Mouse (Mus musculus) gastrocnemius, postnatal 4 days (tissue): ENCODE measurements at regions not wholly inside any gene's neighbourhood (a gene's known extent, or its start where the extent isn't known, plus 50 kb on each side); places are given as distances from the start of the nearest gene placed in this dataset.

Source experiments
- DNase-seq, 2 experiments: peaks; one replicate each; pipeline ENCODE4 v3.0.0; 2021 to 2022; ENCODE audit warnings: low spot score in 2 of 2, mixed read lengths in 2 of 2

DNA sequence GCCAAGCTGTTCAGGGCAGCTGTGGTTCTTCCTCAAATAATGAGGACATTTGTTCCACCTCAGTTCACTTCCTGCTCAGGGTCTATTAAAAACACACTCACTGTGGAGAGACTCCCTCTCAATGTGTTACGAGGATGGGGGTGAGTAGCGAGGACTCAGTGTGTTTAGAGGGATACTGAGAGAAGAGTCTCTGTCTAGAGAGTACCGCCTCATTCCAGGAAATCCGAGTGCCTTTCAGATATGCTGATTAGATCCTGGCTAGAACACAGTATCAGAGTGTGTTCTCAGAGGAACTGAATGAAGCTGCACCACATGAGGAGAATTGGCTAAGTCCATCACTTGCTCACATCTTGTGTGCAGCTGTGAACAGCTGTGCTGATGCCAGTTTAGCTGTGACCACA is 197.0 kb upstream of the Adamts9 start:
- DNase-seq, result peak in 1 of 2 experiments; percentile 18

DNA sequence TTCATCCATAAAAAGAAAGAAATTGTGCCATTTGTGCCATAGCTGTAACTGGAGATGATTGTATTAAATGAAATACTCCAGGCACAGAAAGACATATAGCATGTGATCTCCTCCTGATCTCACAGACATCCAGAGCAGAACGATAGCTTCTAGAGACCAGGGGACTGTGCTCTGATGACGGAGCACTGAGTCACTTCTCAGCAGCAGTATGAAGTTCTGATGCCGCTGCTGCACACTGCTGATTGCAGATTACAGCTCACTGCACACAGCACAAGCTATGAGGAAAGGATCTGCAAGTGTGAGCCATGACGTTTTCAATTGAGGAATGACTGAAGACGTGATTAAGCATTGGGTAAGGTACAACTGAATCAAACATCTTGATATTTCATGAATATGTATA is 190.6 kb upstream of the Adamts9 start:
- no peak for DNase-seq

DNA sequence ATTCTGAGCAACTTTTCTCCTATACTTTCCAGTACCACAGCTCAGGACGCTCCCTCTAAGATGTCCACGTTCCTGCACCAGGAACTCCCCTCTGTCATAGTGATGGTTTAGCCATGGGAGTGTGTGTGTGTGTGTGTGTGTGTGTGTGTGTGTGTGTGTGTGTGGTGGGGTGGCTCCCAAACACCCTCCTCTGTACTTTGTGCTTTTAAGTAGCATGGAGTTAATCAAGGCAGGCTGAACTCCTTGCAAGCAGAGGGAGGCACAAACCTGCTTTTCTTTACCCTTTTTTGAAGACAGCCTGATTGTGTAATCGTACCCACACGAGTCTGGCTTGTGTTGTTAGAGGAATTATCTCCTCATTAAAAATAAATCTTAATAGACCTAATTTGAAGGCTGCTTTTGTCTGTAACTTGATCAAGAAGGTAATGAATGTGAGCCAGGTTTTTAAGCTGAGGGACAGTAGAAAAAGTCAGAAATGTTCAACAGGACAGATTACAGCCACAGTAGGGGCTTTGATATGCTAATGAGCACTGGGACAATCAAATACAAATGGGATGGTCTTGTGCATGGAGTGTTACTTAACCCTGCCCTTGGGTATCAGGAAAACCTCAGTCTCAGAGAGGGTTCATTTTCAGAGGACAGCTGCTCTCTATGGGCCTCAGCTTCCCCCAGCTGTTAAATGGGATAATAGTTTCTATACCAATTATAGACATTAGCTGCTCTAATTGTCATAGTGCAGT is 187.8 kb upstream of the Adamts9 start:
- DNase-seq, result no peak

DNA sequence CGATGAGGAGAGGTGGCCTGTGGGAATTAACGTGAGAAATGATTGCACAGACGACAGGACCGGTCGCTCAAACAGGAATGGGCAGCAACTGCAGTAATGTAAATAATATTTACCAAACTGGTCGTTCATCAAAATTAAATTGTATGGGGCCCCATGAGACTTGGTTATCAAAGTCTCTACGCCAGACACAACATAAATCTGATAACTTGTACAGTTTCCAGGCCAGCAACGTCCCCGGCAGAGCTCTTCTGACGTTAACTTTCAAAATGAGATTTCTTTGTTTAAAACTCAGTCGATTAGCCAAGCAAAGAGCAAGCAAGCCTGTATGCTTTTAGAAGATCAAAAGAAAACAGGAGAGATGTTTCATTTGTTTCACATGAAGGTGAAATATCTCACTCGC is 176.2 kb upstream of the Adamts9 start:
- DNase-seq, result no peak

DNA sequence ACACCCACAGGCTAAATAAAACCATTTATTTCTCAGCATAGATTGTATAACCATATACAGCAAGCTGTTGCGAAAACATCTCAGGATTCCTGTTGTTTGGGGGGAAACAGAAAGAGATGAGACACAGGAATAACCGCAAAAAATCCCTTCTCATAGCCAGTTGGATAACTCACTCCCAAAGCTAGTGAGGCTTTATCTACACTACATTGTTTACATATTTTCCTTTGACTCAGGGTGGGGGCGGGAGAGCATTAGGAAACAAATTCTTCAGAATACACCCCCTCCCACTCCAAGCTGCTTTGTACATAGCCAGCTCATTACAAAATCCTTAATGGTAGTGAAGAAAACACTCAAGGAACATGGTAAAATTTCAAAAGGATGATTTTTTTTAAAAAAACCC is 170.1 kb upstream of the Adamts9 start:
- DNase-seq, result no peak

DNA sequence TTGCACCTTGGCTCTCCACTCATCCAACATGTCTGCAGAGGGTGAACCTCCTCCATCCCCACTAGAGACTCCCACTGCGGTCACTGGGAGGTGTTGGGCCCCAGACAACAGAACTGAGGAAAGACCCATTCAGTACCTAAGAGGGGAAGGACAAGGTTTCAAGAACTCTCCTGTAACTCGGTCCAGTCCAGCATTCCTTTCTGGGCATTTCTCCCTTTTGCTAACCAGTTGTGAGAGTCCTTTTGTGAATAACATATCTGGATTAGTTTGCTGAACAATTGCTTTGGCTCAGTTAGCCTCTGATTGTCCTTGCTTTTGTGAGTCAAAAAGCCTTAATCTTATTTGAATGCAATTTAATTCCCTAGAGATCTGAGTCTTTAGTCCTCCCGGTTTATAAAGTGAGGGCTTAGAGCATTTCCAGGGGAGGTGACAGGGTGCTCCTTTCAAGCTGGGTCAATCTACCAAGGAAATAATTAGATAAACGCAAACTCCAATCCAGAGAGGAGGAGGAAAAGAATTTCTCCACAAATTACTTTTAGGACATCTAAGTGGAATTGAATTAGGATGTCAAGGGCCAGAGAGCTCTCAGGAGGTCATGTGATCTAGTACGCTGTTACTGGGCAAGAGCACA is 151.6 kb upstream of the Adamts9 start:
- no peak for DNase-seq

- DNase-seq, result no peak
Measured at GRCm38 (mm10) chr6:93093770-93094169, 150.5 kb upstream of the Adamts9 start.

- no peak for DNase-seq
Measured at GRCm38 (mm10) chr6:93087329-93087728, 144.0 kb upstream of the Adamts9 start.

- DNase-seq, result no peak
Measured at GRCm38 (mm10) chr6:93084286-93084685, 141.0 kb upstream of the Adamts9 start.

- no peak for DNase-seq
Measured at GRCm38 (mm10) chr6:93083716-93084115, 140.4 kb upstream of the Adamts9 start.

- DNase-seq, result no peak
Measured at GRCm38 (mm10) chr6:93082205-93082604, 138.9 kb upstream of the Adamts9 start.

GRCm38 (mm10) chr6:93076681-93077080 is 133.4 kb upstream of the Adamts9 start:
- DNase-seq, result no peak

- no peak for DNase-seq
Measured at GRCm38 (mm10) chr6:93075867-93076266, 132.6 kb upstream of the Adamts9 start.

DNA sequence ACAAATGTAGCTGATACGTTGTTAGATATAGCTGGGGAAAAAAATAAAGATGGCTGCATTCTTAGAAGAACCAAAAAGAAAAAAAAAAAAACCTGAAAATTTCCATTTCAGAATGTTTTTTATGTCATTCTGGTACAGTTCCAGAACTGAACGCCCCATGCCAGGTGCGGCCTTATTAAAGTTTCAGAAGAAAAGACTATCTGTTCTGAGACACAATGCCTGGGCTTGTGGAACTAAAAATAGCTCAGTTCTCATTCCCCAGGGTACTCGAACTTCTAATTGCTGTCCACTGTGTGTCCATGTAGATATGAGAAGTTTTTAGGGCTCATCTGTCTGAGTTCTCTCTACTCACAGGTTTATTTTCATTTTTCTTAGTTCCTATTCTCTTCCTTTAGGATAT is 131.7 kb upstream of the Adamts9 start:
- no peak for DNase-seq

DNA sequence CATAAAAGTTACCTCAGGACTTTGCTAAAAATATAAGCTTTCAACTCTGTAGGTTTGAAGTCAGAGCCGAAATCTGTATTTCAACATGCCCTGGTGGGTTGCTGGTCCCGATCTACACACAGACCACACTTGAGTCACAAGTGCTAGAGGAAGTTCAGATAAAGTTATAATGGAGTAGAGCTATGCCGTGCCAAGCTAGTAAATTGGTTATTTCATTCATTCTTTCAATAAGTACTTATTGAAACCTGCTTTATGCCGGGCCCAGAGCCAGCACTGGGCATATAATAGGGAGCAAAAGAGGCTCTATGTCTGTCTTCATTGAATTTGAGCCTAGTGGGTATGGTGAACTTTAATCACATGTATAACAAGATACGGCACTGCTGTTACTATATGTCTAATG is 127.6 kb upstream of the Adamts9 start:
- DNase-seq, result no peak

- DNase-seq, result no peak
Measured at GRCm38 (mm10) chr6:93067808-93068207, 124.5 kb upstream of the Adamts9 start.

DNA sequence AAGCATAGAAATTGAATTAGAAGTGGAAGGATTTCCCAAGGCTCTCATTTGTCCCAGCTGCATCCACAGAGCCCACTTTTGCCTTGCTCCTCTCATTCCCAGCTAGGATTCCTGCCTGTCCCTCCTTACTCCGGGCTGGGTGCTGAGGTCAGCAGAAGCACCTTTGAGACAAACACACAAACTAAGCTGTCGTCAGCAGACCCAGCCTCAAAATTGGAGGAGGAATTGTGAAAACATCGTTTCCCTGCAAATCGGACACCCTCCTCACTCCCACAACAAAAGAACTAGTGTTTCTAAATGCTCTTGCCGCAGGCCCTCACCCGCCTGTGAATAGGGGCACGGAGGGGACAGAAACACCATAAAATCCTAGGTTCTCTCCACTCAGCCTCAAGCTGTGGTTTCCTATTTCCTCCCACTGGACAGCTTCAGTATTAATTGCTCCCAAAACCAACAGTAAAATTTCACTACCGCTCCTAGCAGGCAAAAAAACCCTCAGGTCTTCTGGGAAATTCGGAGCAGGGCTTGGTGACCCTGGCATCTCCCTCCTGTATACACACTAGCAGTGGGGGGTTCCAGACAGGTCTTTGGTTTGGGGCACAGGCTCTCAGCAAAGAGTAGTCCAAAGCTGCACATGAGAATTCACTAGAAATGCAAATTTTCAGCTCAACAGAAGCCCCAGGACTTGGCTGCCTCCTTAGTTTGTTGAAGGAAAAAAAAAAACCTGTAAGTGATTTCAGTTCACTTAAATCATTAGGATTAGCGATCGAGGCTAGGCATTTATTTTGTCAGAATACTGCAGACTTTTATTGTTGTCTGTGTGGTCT is 123.5 kb upstream of the Adamts9 start:
- DNase-seq, result no peak

DNA sequence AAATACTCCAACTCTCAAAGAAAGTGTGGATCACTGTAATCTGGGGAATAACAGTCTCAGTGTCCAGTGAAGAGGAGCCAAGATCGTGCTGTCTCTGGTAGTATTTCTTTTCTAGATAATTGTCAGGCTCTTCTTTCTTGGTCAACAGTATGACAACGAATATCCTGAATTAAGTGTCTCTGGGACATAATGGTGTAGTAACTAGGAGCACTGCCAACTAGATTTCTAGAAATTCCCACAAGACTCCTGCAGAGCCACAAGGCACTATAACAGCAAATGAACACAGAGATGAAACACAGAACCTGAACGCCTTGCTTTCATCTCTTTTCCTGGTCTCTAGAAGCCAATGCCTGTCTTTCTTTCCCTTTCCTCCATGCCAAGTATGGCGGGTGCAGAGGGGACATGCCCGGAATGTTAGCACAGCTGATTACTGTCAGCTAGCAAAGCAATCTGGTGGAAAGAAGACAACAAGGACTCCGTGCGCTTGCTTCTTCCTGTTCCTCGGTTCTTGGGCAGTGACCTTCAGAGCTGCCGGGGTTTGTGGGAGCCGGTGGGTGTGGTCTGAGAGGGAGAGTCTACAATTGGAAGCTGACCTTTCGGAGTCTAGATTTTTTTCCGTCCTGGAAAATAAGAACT is 122.7 kb upstream of the Adamts9 start:
- DNase-seq, result peak; percentile 18 to 50

- peak in 1 of 2 experiments; percentile 25 for DNase-seq
Measured at GRCm38 (mm10) chr6:93065366-93065765, 122.1 kb upstream of the Adamts9 start.

GRCm38 (mm10) chr6:93064366-93064765 is 121.1 kb upstream of the Adamts9 start:
- DNase-seq, result no peak

DNA sequence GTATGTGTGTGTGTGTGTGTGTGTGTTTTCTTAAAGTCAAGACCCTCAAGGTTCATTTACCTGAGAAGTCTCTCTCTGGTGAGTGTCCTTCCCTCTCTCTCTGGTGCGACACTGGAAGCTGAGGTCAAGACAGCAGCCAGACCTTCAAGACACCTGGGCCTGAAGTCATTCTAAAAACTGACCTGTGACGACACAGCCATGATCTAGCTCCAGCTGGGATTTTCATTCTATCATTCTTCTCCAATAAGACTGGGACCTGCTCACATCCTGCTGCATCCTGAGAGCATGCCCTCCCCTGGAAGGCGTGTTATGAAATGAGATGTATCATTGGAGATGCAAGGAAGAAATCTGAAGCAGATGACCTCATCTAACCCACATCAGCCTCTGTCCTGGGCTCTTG is 118.4 kb upstream of the Adamts9 start:
- no peak for DNase-seq

DNA sequence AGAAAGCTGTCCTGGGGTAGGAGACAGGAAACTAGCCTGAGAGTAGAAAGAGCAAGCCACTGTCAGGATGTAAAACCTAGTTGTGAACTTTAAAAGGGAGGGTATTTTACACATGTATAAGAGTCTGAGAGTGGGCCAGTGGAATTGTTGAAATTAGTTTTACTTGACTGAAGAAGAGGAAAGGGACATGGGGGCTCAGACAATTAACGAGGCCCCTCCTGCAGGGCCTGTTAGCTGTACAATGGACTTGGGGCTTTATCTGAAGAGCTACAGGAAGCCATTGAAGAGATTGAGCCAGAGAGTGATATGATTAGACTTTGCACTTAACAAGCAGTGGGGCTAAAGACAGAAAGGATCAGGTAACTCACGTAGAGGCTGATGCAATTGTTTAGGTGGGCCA is 102.2 kb upstream of the Adamts9 start:
- DNase-seq, result no peak
